Mouse (Mus musculus) heart, postnatal 4 days (tissue): ENCODE measurements around the gene Poln. TPM values are rescaled to one million over a fixed set of nuclear protein-coding genes. Genes with fewer than 3 reads are reported as not detected.

ENCODE experiments used
- DNase-seq: peaks from one replicate; pipeline ENCODE4 v3.0.0; 2021
- total RNA-seq, 2 experiments: library from RNA; stranded (reverse); gene quantifications; 2 replicates each; pipeline ENCODE4 v1.2.3; 2021

The Poln gene
- total RNA-seq, 2 experiments from 2014 or later, result 0.47 to 0.52 TPM

- no peak for DNase-seq
These were observed 186.5 kb downstream of the Poln start for GRCm38 (mm10) chr5:33982731-33983259.

GRCm38 (mm10) chr5:33976267-33976666 is 193.0 kb downstream of the Poln start:
- DNase-seq, result no peak

GRCm38 (mm10) chr5:33974736-33975135 is 194.5 kb downstream of the Poln start:
- DNase-seq, result no peak

- no peak for DNase-seq
These were observed 209.9 kb downstream of the Poln start for GRCm38 (mm10) chr5:33959382-33959781.

Other genes with a start within 250 kb of the Poln start
- 10 to 100 TPM; 16.9 to 18.3 TPM for gene Nelfa, start 233.0 kb downstream of the Poln start, total RNA-seq
- 10 to 100 TPM; 12.5 to 13.9 TPM for gene Gm1673, start 186.0 kb downstream of the Poln start, total RNA-seq
- gene Nat8l, start 173.5 kb downstream of the Poln start, total RNA-seq, result 1 to 10 TPM; 1.8 to 2.0 TPM
- gene Haus3, start 79 bp upstream of the Poln start, total RNA-seq, result 10 to 100 TPM; 11.5 to 12.5 TPM
- gene Mxd4, start 18.3 kb upstream of the Poln start, total RNA-seq, result 10 to 100 TPM; 60.7 to 66.5 TPM
- 1 to 10 TPM; 1.5 to 2.5 TPM for gene Zfyve28, start 119.0 kb upstream of the Poln start, total RNA-seq
- gene Cfap99, start 119.2 kb upstream of the Poln start, total RNA-seq, result not detected
- gene Rnf4, start 166.8 kb upstream of the Poln start, total RNA-seq, result 10 to 100 TPM; 85.8 to 86.3 TPM
- 10 to 100 TPM; 36.0 to 41.7 TPM for gene Fam193a, start 200.5 kb upstream of the Poln start, total RNA-seq